Mouse (Mus musculus) layer of hippocampus, adult 9-10 months (tissue): ENCODE results near the gene Smarca4.

Experiments used
- DNase-seq: peaks from one replicate; pipeline ENCODE4 v3.0.0; 2022; ENCODE audit warnings: low spot score

Smarca4 gene

GRCm38 (mm10) chr9:21601722-21602399 is 14.1 kb upstream of the Smarca4 start:
- peak; percentile 41 for DNase-seq

- no peak for DNase-seq
These were observed 11.8 kb upstream of the Smarca4 start for GRCm38 (mm10) chr9:21604119-21604518.

GRCm38 (mm10) chr9:21605865-21606264 is 10.1 kb upstream of the Smarca4 start:
- DNase-seq, result no peak

- DNase-seq, result no peak
These were observed 9.3 kb upstream of the Smarca4 start for GRCm38 (mm10) chr9:21606648-21607047.

- DNase-seq, result no peak
These were observed 6.1 kb upstream of the Smarca4 start for GRCm38 (mm10) chr9:21609861-21610260.

- DNase-seq, result no peak
These were observed 929 bp upstream of the Smarca4 start for GRCm38 (mm10) chr9:21614864-21615616.

GRCm38 (mm10) chr9:21616232-21616781 is 338 bp downstream of the Smarca4 start:
- peak; percentile 56 for DNase-seq

- DNase-seq, result no peak
These were observed 1.1 kb downstream of the Smarca4 start for GRCm38 (mm10) chr9:21617066-21617465.

GRCm38 (mm10) chr9:21620229-21620628 is 4.3 kb downstream of the Smarca4 start:
- DNase-seq, result no peak

- DNase-seq, result no peak
These were observed 6.7 kb downstream of the Smarca4 start for GRCm38 (mm10) chr9:21622676-21623075.

- no peak for DNase-seq
These were observed 9.7 kb downstream of the Smarca4 start for GRCm38 (mm10) chr9:21625342-21626339.

GRCm38 (mm10) chr9:21626571-21626970 is 10.6 kb downstream of the Smarca4 start:
- no peak for DNase-seq

- no peak for DNase-seq
These were observed 11.3 kb downstream of the Smarca4 start for GRCm38 (mm10) chr9:21627145-21627795.

- peak; percentile 52 for DNase-seq
These were observed 14.7 kb downstream of the Smarca4 start for GRCm38 (mm10) chr9:21630673-21631072.

- no peak for DNase-seq
These were observed 17.1 kb downstream of the Smarca4 start for GRCm38 (mm10) chr9:21633106-21633505.

GRCm38 (mm10) chr9:21635639-21636038 is 19.7 kb downstream of the Smarca4 start:
- DNase-seq, result no peak

GRCm38 (mm10) chr9:21639031-21639430 is 23.1 kb downstream of the Smarca4 start:
- DNase-seq, result no peak

GRCm38 (mm10) chr9:21646366-21646765 is 30.4 kb downstream of the Smarca4 start:
- DNase-seq, result no peak

- no peak for DNase-seq
These were observed 31.8 kb downstream of the Smarca4 start for GRCm38 (mm10) chr9:21647721-21648120.

GRCm38 (mm10) chr9:21652263-21652662 is 36.3 kb downstream of the Smarca4 start:
- DNase-seq, result no peak

GRCm38 (mm10) chr9:21653253-21653652 is 37.3 kb downstream of the Smarca4 start:
- DNase-seq, result no peak
